Mouse (Mus musculus) liver, adult 2 months (tissue): ENCODE measurements around the gene Slc5a11.

Experiments used
- CTCF ChIP-seq: fragments of 200-500 bp; IDR thresholded peaks from 2 replicates; pipeline ENCODE4 v1.5.1; 2011; ENCODE audit warnings: low read depth, low read length, control low read depth
- POLR2A ChIP-seq: fragments of 200-500 bp; IDR thresholded peaks from 2 replicates; pipeline ENCODE4 v1.6.1; 2011; ENCODE audit warnings: low read length, control low read depth; ENCODE audit not compliant: insufficient read depth; ENCODE audit errors: extremely low read depth

DNA sequence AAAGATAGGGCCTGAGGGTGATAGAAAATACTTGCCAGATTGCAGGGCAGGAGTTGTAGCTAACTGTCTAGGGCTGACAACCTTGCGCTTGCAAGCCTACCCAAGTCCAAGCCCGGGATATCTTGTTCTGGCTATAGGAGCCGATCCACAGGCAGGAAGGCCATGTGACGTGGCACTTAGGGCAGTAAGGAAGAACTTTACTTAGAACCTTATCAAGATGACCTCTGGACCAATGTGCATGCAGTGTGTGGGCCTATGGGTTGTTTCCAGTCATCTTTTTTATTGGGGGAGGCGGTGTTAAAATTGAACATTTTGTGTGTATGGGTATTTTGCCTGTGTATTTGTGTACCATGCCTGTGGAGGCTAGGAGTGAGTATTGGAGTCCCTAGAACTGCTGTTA lies 18.1 kb upstream of the Slc5a11 start:
- no peak for TF ChIP-seq CTCF
- TF ChIP-seq POLR2A = no peak
